ENCODE assay signal across 36 mouse cellular contexts in genomic region chr4:106525001-106525400, GRCm38 (mm10). TPM values are rescaled to one million over a fixed set of nuclear protein-coding genes. Genes with fewer than 3 reads are reported as not detected.
"Had no signal": no experiment of that assay in that cellular context is flagged by ENCODE, and none has a peak within 500 bp of the region (broad histone marks: within the 10 kb centered on the region; RNA-seq: fewer than 3 reads in every experiment).

No protein-coding gene starts in this region.

- H3K4me3 ChIP-seq: embryonic facial prominence, embryonic 10.5 days; embryonic facial prominence, embryonic 12.5 days; embryonic facial prominence, embryonic 13.5 days; embryonic facial prominence, embryonic 15.5 days; erythroblast, embryonic 14.5 days; forebrain, embryonic 10.5 days; forebrain, embryonic 12.5 days; forebrain, embryonic 15.5 days; gastrocnemius, adult 2 months; heart, adult 2 months; heart, embryonic 10.5 days had no signal

- H3K9me3 ChIP-seq: embryonic facial prominence, embryonic 10.5 days; embryonic facial prominence, embryonic 12.5 days; embryonic facial prominence, embryonic 13.5 days; embryonic facial prominence, embryonic 15.5 days; forebrain, embryonic 10.5 days; forebrain, embryonic 12.5 days; forebrain, embryonic 15.5 days; heart, embryonic 10.5 days had no signal

- H3K4me1 ChIP-seq: embryonic facial prominence, embryonic 12.5 days had no signal

- H3K27me3 ChIP-seq: embryonic facial prominence, embryonic 12.5 days; embryonic facial prominence, embryonic 13.5 days; embryonic facial prominence, embryonic 15.5 days; forebrain, embryonic 12.5 days; forebrain, embryonic 15.5 days had no signal

- H3K27ac ChIP-seq: embryonic facial prominence, embryonic 10.5 days; embryonic facial prominence, embryonic 12.5 days; embryonic facial prominence, embryonic 13.5 days; embryonic facial prominence, embryonic 15.5 days; forebrain, embryonic 10.5 days; forebrain, embryonic 12.5 days; forebrain, embryonic 15.5 days; gastrocnemius, adult 2 months; heart, adult 2 months; heart, embryonic 10.5 days had no signal

- H3K4me2 ChIP-seq: embryonic facial prominence, embryonic 12.5 days; embryonic facial prominence, embryonic 13.5 days; embryonic facial prominence, embryonic 15.5 days; forebrain, embryonic 12.5 days; forebrain, embryonic 15.5 days had no signal

- H3K9ac ChIP-seq: embryonic facial prominence, embryonic 12.5 days; embryonic facial prominence, embryonic 13.5 days; embryonic facial prominence, embryonic 15.5 days; forebrain, embryonic 12.5 days; forebrain, embryonic 15.5 days; forebrain, postnatal 0 days had no signal

- ATAC-seq: forebrain, embryonic 14.5 days; forebrain, embryonic 15.5 days; forebrain, embryonic 16.5 days; forebrain, postnatal 0 days had no signal

- DNase-seq: cerebellum, adult 2 months; cerebellum, adult 8-10 months; cerebellum, adult 9-10 months; cerebellum, adult 9-11 months; cerebellum, postnatal 10 days; cerebellum, postnatal 14 days; cerebellum, postnatal 25 days; cerebellum, postnatal 36 days; embryo, embryonic 11 days; forebrain, postnatal 0 days; gastrocnemius, adult 2 months; gastrocnemius, postnatal 10 days; gastrocnemius, postnatal 14 days; gastrocnemius, postnatal 25 days; gastrocnemius, postnatal 36 days; heart, adult 11 months; heart, adult 18-20 months; heart, adult 2 months had no signal

- H3K36me3 ChIP-seq: embryonic facial prominence, embryonic 10.5 days; embryonic facial prominence, embryonic 12.5 days; embryonic facial prominence, embryonic 13.5 days; embryonic facial prominence, embryonic 15.5 days; forebrain, embryonic 10.5 days; forebrain, embryonic 12.5 days; forebrain, embryonic 15.5 days; heart, embryonic 10.5 days had no signal

RNA-seq across cellular contexts. Expression of gene Bsnd, which starts 32.9 kb away (rescaled TPM):
- total RNA-seq: common myeloid progenitor, adult 5-6 weeks; forebrain, postnatal 0 days; gastrocnemius, adult 18-20 months; gastrocnemius, adult 2 months; gastrocnemius, postnatal 25 days; gastrocnemius, postnatal 36 days; granulocyte monocyte progenitor cell, adult 5-6 weeks; heart, adult 18-20 months; heart, adult 2 months; heart, adult 8-10 months had no signal
- polyA plus RNA-seq: cortical plate, adult 2 months; embryonic facial prominence, embryonic 10.5 days; embryonic facial prominence, embryonic 11.5 days; embryonic facial prominence, embryonic 12.5 days; embryonic facial prominence, embryonic 13.5 days; erythroblast, embryonic 14.5 days; forebrain, embryonic 10.5 days; forebrain, embryonic 12.5 days; forebrain, embryonic 14.5 days; forebrain, embryonic 15.5 days; forebrain, embryonic 16.5 days; forebrain, postnatal 0 days; frontal cortex, adult 2 months; heart, adult 2 months had no signal
